Mouse (Mus musculus): ENCODE measurements around the gene Sox13. TPM values are rescaled to one million over a fixed set of nuclear protein-coding genes. Genes with fewer than 3 reads are reported as not detected.

Sox13 gene
- polyA plus RNA-seq, 1 experiment = not detected

DNA sequence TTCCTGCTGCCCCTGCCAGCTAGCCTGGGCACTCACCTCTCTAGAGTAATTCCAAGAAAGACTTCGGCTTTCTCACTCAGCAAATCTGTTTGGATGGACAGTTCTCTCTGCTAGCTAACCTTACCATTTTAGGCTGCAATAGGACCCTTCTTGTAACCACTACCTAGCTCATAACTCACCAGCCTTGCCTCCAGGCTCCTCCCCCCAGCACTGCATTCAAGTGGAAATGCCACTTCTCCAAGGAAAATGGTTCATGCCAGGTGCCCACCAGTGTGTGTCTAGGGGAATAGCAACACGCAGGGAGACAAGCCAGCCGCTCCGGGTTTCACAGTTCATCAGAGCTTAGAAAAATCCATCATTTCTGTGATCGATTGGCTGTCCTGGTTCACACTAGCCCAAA lies 46.6 kb downstream of the Sox13 start:
- Histone ChIP-seq H3K4me1 (ENCODE audit: control insufficient read depth, insufficient read depth, low read length) (no peaks in the 10 kb centered on the region), H3K27ac (ENCODE audit: insufficient read depth, low read depth, low read length) (no peak overlapping the region), H3K4me3 (ENCODE audit: insufficient read depth, low read length) (no peak overlapping the region)
- TF ChIP-seq POLR2A (IDR thresholded peaks at IDR 0.05; ENCODE audit: borderline replicate concordance, low read depth, low read length) = no peak

DNA sequence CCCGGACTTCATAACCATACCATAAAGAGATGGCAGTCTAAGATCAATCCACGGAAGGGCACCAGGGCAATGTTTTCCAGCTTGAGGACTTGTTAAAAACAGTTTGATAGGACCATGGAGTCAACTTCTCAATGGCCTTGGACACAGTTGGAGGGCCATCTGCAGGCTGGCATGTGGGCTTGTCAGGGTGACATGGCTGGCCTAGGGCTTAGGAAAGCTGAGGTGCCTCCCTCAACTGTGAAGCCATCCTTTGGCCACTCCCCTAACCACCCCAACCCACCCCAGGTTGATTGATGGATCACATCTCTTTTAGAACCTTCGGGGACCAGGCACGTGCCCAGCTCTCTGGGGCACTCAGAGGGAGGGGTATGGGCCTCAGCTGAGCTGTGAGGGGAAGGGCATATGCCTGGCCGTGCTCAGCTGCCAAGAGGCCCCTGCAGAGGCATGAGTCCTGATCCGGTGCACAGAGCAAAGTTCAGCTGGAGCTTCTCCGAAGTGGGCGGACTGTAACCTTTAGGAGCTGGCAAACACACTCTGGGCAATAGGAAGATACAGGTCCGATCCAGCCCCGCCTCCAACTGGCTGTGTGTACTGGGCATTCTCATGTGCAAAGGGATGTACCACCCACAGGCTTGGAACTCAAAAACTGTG lies 48.4 kb downstream of the Sox13 start:
- Histone ChIP-seq H3K27ac (ENCODE audit: insufficient read depth, low read depth, low read length) (no peak overlapping the region), H3K4me3 (ENCODE audit: insufficient read depth, low read length) (no peak overlapping the region)

DNA sequence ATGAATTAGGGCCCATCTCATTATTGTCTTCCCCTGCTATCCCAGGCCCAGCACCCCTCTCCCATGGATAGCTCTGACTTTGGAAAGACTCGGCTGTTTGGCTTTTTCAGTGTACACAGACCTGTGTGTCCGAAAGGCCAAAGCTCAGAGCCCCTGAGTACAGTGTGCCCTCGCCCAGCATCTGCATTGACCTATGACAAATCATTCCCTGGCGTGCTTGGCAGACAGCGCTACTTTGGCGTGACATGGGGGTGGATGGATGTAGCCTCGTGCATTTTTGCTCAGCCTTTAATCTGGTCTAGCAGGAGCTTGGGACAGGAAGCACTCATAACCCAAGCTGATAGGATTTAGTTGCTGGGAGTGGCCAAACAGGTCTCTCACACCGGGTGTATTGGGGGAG lies 52.1 kb downstream of the Sox13 start:
- Histone ChIP-seq H3K4me3 (ENCODE audit: insufficient read depth, low read length) (no peak overlapping the region), H3K27ac (ENCODE audit: insufficient read depth, low read depth, low read length) (no peak overlapping the region), H3K4me1 (ENCODE audit: control insufficient read depth, insufficient read depth, low read length) (no peaks in the 10 kb centered on the region)
- TF ChIP-seq POLR2A (IDR thresholded peaks at IDR 0.05; ENCODE audit: borderline replicate concordance, low read depth, low read length) (no peak), CTCF (IDR thresholded peaks at IDR 0.05; ENCODE audit: low read depth, low read length) (no peak)

More for the DNA sequence above, 48.4 kb downstream of the Sox13 start:
- no peaks in the 10 kb centered on the region for H3K4me1 ChIP-seq (ENCODE audit: control insufficient read depth, insufficient read depth, low read length)
- no peak for TF ChIP-seq POLR2A (IDR thresholded peaks at IDR 0.05; ENCODE audit: borderline replicate concordance, low read depth, low read length)
- no peak for TF ChIP-seq CTCF (IDR thresholded peaks at IDR 0.05; ENCODE audit: low read depth, low read length)

DNA sequence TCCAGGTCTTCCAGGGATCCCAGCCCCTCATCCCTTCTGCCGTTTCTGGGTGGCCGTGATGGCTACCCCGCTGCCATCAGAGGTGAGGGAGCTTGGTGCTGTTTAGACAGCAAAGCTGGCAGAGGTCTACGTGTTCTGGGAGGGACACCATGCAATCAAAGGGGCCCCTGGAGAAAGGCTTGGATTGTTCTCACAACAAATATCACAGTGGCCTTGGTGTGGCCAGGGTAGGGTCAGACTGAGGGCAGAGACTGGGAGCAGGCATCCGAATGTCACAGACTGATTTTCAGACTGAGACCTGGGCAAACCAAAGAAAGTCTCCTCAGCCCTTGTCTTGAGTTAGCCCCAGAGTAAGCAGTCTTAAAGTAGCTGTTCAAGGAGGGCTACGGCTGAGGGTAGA lies 52.7 kb downstream of the Sox13 start:
- Histone ChIP-seq H3K4me1 (ENCODE audit: control insufficient read depth, insufficient read depth, low read length) (no peaks in the 10 kb centered on the region), H3K27ac (ENCODE audit: insufficient read depth, low read depth, low read length) (no peak overlapping the region), H3K4me3 (ENCODE audit: insufficient read depth, low read length) (no peak overlapping the region)
- no peak for TF ChIP-seq CTCF (IDR thresholded peaks at IDR 0.05; ENCODE audit: low read depth, low read length)
- no peak for TF ChIP-seq POLR2A (IDR thresholded peaks at IDR 0.05; ENCODE audit: borderline replicate concordance, low read depth, low read length)

DNA sequence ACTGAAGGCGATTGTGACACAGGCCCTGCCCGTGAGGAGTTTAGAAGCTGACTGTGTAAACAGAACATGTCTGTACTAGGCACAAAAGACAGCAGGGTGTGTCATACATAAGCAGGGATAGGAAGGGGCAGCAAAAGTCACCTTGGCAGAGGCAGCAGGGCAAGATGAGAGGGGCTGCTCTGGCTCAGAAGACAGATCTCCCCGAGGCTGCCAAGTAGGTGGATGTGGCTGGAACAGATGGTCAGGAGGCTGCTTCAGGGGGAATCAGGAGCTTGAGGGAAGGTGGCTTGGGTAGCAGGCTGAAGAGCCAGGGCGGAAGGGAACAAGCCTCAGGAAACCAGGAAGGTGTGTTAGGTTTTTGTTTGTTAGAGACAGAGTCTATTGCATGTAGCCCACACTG lies 53.8 kb downstream of the Sox13 start:
- no peaks in the 10 kb centered on the region for H3K4me1 ChIP-seq (ENCODE audit: control insufficient read depth, insufficient read depth, low read length)
- no peak overlapping the region for H3K27ac ChIP-seq (ENCODE audit: insufficient read depth, low read depth, low read length)
- no peak for TF ChIP-seq POLR2A (IDR thresholded peaks at IDR 0.05; ENCODE audit: borderline replicate concordance, low read depth, low read length)
- TF ChIP-seq CTCF (IDR thresholded peaks at IDR 0.05; ENCODE audit: low read depth, low read length) = no peak
- H3K4me3 ChIP-seq (ENCODE audit: insufficient read depth, low read length) = no peak overlapping the region

GRCm38 (mm10) chr1:133368644-133369043 lies 55.5 kb downstream of the Sox13 start:
- Histone ChIP-seq H3K27ac (ENCODE audit: insufficient read depth, low read depth, low read length) (no peak overlapping the region), H3K4me3 (ENCODE audit: insufficient read depth, low read length) (no peak overlapping the region), H3K4me1 (ENCODE audit: control insufficient read depth, insufficient read depth, low read length) (no peaks in the 10 kb centered on the region)
- TF ChIP-seq POLR2A (IDR thresholded peaks at IDR 0.05; ENCODE audit: borderline replicate concordance, low read depth, low read length) = no peak
- no peak for TF ChIP-seq CTCF (IDR thresholded peaks at IDR 0.05; ENCODE audit: low read depth, low read length)

- Histone ChIP-seq H3K27ac (ENCODE audit: insufficient read depth, low read depth, low read length) (no peak overlapping the region), H3K4me1 (ENCODE audit: control insufficient read depth, insufficient read depth, low read length) (no peaks in the 10 kb centered on the region), H3K4me3 (ENCODE audit: insufficient read depth, low read length) (no peak overlapping the region)
- TF ChIP-seq POLR2A (IDR thresholded peaks at IDR 0.05; ENCODE audit: borderline replicate concordance, low read depth, low read length) = no peak
- no peak for TF ChIP-seq CTCF (IDR thresholded peaks at IDR 0.05; ENCODE audit: low read depth, low read length)
Observed at GRCm38 (mm10) chr1:133367606-133368488, 56.3 kb downstream of the Sox13 start.

DNA sequence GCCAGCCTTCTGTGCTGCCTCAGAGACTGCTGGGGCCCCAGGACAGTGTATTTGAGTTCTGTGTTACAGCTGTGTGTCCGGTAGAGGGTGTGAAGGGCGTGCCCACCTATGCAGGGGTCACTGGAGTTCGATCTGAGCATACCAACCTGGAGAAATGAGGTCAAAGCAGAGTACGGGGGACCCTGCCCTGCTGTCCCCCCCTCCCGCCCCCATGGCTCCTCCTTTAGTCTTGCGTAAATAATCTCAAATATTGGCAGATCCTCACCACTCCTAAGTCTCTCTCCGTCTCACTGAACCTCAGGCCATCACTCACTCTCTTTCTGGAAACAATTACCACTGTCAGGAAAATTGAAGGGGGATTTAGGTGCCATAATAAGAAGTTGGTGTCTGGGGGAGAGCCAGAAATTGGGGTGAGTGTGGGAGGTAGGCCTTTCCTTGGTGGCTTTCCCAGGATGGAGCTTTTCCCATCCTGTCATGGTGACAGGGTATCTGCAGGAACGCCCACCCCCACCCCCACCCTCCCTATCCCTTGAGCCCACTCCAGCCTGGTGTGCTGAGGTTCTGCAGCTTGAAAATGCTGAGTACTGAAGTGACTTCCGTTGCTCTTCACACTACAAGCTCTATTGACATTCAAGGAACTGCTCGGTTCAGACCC lies 57.1 kb downstream of the Sox13 start:
- H3K4me1 ChIP-seq (ENCODE audit: control insufficient read depth, insufficient read depth, low read length) = no peaks in the 10 kb centered on the region
- TF ChIP-seq POLR2A (IDR thresholded peaks at IDR 0.05; ENCODE audit: borderline replicate concordance, low read depth, low read length) (no peak), CTCF (IDR thresholded peaks at IDR 0.05; ENCODE audit: low read depth, low read length) (no peak)
- H3K27ac ChIP-seq (ENCODE audit: insufficient read depth, low read depth, low read length) = no peak overlapping the region
- no peak overlapping the region for H3K4me3 ChIP-seq (ENCODE audit: insufficient read depth, low read length)

DNA sequence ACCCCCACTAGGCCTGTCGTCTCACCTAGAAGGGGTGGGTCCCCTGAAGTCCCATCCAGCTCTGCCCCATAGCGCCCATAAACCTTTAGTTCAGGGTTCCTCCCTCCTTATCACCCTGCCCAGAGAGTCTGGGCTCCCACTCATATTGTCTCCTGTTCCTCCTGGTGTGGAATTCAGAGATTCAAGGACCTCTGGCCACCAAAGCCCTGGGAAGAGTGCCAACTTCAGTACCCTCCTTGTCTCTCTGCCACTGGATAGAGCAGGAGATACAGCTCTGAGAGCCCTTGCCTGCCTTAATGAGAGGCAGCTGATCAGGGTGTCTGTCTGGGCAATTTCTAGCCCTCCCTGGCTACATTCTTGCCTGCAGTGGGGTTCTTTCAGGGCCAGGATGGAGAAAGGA lies 59.3 kb downstream of the Sox13 start:
- no peaks in the 10 kb centered on the region for H3K4me1 ChIP-seq (ENCODE audit: control insufficient read depth, insufficient read depth, low read length)
- TF ChIP-seq CTCF (IDR thresholded peaks at IDR 0.05; ENCODE audit: low read depth, low read length) (no peak), POLR2A (IDR thresholded peaks at IDR 0.05; ENCODE audit: borderline replicate concordance, low read depth, low read length) (no peak)
- no peak overlapping the region for H3K4me3 ChIP-seq (ENCODE audit: insufficient read depth, low read length)
- H3K27ac ChIP-seq (ENCODE audit: insufficient read depth, low read depth, low read length) = no peak overlapping the region

All from bone marrow macrophage, adult 2 months (primary cell).